Mouse (Mus musculus) C2C12 (cell line): ENCODE results near the gene Olfr1247. TPM values are rescaled to one million over a fixed set of nuclear protein-coding genes. Genes with fewer than 3 reads are reported as not detected.
"Not testable (repeated sequence)": the region's sequence is repeated elsewhere in the genome, so short reads cannot be mapped to it uniquely, and the experiment has no call there.

ENCODE experiments used
- H3K27me3 ChIP-seq: one replicate; pipeline ENCODE4 v1.6.1; 2011; ENCODE audit not compliant: control insufficient read depth, insufficient read depth, insufficient read length
- H3K36me3 ChIP-seq: one replicate; pipeline ENCODE4 v1.6.1; 2011; ENCODE audit not compliant: control insufficient read depth, insufficient read depth
- H3K4me3 ChIP-seq: one replicate; pipeline ENCODE4 v1.5.1; 2011; ENCODE audit warnings: mild to moderate bottlenecking, control low read depth; ENCODE audit not compliant: poor library complexity, insufficient read depth, severe bottlenecking
- H3K79me2 ChIP-seq: one replicate; pipeline ENCODE4 v1.6.1; 2011; ENCODE audit not compliant: control insufficient read depth, insufficient read depth
- H3K79me3 ChIP-seq: one replicate; pipeline ENCODE4 v1.6.1; 2011; ENCODE audit warnings: low read depth, control low read depth
- H3ac ChIP-seq: one replicate; pipeline ENCODE3; 2011; ENCODE audit warnings: low read depth; ENCODE audit not compliant: control insufficient read depth, insufficient read length
- CEBPB ChIP-seq: IDR thresholded peaks from one replicate; pipeline ENCODE4 v1.6.1; 2011; ENCODE audit warnings: low read depth, mild to moderate bottlenecking, control low read depth, moderate library complexity
- CTCF ChIP-seq: IDR thresholded peaks from one replicate; pipeline ENCODE4 v1.5.1; 2011; ENCODE audit not compliant: control insufficient read depth, insufficient read depth, insufficient read length
- FOSL1 ChIP-seq: IDR thresholded peaks from one replicate; pipeline ENCODE4 v1.8.0; 2011; ENCODE audit warnings: mild to moderate bottlenecking, low read length; ENCODE audit not compliant: poor library complexity, insufficient read depth, severe bottlenecking
- MAX ChIP-seq: IDR thresholded peaks from one replicate; pipeline ENCODE4 v1.6.1; 2011; ENCODE audit warnings: mild to moderate bottlenecking, control low read depth
- MYOD1 ChIP-seq: IDR thresholded peaks from one replicate; pipeline ENCODE4 v1.6.1; 2011; ENCODE audit warnings: low read depth; ENCODE audit not compliant: control insufficient read depth, insufficient read length
- MYOG ChIP-seq: IDR thresholded peaks from one replicate; pipeline ENCODE4 v1.6.1; 2011; ENCODE audit not compliant: control insufficient read depth, insufficient read length; ENCODE audit errors: extremely low read depth
- USF1 ChIP-seq: IDR thresholded peaks from one replicate; pipeline ENCODE4 v1.6.1; 2011; ENCODE audit warnings: low read depth, mild to moderate bottlenecking, control low read depth, moderate library complexity
- long read RNA-seq, 2 experiments: library from polyadenylated mRNA; unstranded; transcript quantifications; one replicate each; pipeline ENCODE4 v2.0.0; 2019 to 2020
- polyA plus RNA-seq: library from polyadenylated mRNA; unstranded; fragments of >200 nt; fragmentation: generic; extraction: Trizol; gene quantifications from one replicate; pipeline ENCODE4 v1.2.1, GENCODE M21; 2012; ENCODE audit warnings: missing spikeins

Gene Olfr1247
- not detected for polyA plus RNA-seq
- long read RNA-seq, experiment 1 = 0 reads
- long read RNA-seq, experiment 2 = 0 reads

DNA sequence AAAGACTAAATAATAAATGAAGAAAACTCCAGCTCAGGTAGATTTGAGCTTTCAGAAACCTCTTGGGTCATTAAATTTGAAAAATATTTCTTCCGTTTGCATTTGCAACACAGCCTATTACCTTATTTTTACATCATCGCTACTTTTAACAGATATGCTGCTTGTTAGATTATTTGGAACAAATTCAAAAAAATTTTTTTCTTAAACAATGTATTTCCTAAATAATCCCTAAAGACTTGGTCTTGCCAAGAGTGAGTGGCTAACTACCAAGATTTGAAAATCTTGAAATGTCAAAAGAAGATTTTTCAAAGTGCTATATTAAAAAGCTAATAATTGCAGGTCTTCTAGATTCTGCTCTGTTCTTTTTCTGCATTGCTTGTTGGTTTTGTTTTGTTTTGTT is at the start of gene Olfr1247:
Olfr1247 (minus strand) TSS at position 101 of the 400 bp plus-strand sequence.
- H3K36me3 ChIP-seq = no peaks in the 10 kb centered on the region
- no peak for TF ChIP-seq FOSL1
- TF ChIP-seq CEBPB = no peak
- no peak for TF ChIP-seq USF1
- TF ChIP-seq CTCF = no peak
- TF ChIP-seq MYOD1 = no peak
- TF ChIP-seq MYOG = no peak
- no peak for TF ChIP-seq MAX

DNA sequence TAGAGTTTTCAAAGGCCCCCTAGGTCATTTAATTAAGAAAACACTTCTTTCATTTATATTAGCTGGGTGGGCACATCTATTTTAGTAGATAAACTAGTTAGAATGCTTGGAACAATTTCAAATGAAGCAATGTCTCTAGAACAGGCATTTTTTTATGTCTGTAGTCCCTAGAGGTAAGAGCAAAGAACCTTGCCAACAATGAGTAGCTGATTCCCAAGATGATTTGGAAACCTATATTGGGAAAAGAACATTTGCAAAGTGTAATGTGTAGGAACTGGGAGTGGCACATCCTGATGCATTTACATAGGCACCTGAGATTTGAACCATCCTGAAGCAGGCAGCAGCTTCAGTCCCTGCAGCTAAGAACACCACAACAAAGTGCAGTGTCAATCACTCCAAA is 47.4 kb upstream of the Olfr1247 start, which contains the start of gene Olfr1250:
Olfr1250 (minus strand) TSS at position 101 of the 400 bp plus-strand sequence.
- Histone ChIP-seq H3K79me3 (no peaks in the 10 kb centered on the region), H3K4me3 (no peak within 1 kb of the TSS), H3K36me3 (no peaks in the 10 kb centered on the region), H3ac (no peak within 1 kb of the TSS), H3K27me3 (no peaks in the 10 kb centered on the region), H3K79me2 (no peaks in the 10 kb centered on the region)
- no peak for TF ChIP-seq CEBPB
- TF ChIP-seq CTCF = no peak
- TF ChIP-seq MYOG = no peak
- TF ChIP-seq USF1 = no peak
- no peak for TF ChIP-seq MYOD1
- no peak for TF ChIP-seq MAX
- TF ChIP-seq FOSL1 = no peak

More for the DNA sequence above, at the start of gene Olfr1247:
- no peaks in the 10 kb centered on the region for H3K79me3 ChIP-seq
- H3K79me2 ChIP-seq = no peaks in the 10 kb centered on the region
- H3K4me3 ChIP-seq = no peak within 1 kb of the TSS
- H3ac ChIP-seq = no peak within 1 kb of the TSS
- H3K27me3 ChIP-seq = no peaks in the 10 kb centered on the region

DNA sequence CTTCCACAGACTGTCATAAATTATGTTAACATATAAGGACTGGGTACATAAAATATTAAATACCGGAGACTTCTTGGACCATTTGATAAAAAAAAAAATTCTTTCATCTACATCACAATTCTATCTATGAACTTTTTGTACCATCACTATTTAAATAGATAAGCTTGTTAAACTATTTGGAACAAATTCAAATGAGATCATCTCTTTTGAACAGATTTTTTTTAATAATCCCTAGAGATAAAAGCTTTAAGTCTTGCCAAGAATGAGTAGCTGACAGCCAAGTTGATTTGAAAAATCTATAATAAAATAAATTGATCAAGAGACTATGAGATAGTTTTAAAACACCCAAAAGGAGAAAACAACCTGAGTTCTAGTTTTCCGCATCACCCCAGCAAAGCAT is 21.0 kb upstream of the Olfr1247 start, which contains the start of gene Olfr1249:
Olfr1249 (minus strand) TSS at position 101 of the 400 bp plus-strand sequence.
- TF ChIP-seq FOSL1 = no peak
- TF ChIP-seq MAX = no peak
- no peak for TF ChIP-seq CTCF
- TF ChIP-seq CEBPB = no peak
- no peak for TF ChIP-seq MYOG
- Histone ChIP-seq H3K36me3 (no peaks in the 10 kb centered on the region), H3K27me3 (no peaks in the 10 kb centered on the region), H3ac (no peak within 1 kb of the TSS), H3K79me3 (no peaks in the 10 kb centered on the region), H3K79me2 (no peaks in the 10 kb centered on the region), H3K4me3 (no peak within 1 kb of the TSS)

DNA sequence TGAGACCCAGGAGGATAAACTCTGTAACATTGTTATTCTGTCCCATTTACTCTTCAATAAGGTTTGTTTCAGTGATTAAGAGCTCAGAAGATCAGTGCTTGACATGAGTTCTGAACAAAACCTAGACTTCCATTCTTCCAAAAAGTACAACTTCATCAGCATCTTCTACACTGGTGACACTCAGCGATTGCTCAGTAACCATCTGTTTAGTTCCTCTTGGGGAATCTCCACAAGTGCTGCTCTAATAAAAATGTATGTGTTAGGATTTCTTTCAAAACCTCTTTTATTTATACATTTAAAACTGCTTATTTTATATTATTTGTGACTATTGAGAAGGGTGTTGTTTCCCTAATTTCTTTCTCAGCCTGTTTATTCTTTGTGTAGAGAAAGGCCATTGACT is 4.2 kb upstream of the Olfr1247 start, which contains the start of gene Olfr1248:
Olfr1248 (minus strand) TSS at position 101 of the 400 bp plus-strand sequence.
- not testable (repeated sequence) for H3K36me3 ChIP-seq, H3K79me2 ChIP-seq, H3K79me3 ChIP-seq, H3K27me3 ChIP-seq, H3ac ChIP-seq, H3K4me3 ChIP-seq

DNA sequence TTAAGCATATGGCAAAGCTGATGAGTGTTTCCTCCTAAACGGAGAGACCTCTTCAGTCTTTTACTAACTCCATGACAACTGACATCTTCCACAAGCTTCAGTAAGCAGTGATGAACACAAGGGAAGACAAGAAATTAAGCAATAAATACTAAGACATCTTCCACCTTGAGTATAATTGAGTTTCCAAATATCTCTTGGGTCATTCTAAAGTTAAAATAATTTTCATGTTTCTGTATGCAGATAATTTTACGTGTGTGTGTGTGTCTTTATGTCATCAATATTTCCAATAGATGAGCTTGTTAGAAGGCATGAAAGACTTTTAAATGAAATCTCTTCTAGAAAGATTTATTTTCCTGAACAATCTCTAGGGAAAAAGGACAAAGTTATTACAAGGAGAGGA is 20.9 kb downstream of the Olfr1247 start, which contains the start of gene Olfr1246:
Olfr1246 (minus strand) TSS at position 101 of the 400 bp plus-strand sequence.
- H3K27me3 ChIP-seq = no peaks in the 10 kb centered on the region
- no peaks in the 10 kb centered on the region for H3K79me3 ChIP-seq
- no peaks in the 10 kb centered on the region for H3K79me2 ChIP-seq
- TF ChIP-seq MAX (no peak), CTCF (no peak), MYOD1 (no peak), MYOG (no peak), USF1 (no peak), CEBPB (no peak), FOSL1 (no peak)
- no peak within 1 kb of the TSS for H3ac ChIP-seq
- no peaks in the 10 kb centered on the region for H3K36me3 ChIP-seq
- H3K4me3 ChIP-seq = no peak within 1 kb of the TSS

DNA sequence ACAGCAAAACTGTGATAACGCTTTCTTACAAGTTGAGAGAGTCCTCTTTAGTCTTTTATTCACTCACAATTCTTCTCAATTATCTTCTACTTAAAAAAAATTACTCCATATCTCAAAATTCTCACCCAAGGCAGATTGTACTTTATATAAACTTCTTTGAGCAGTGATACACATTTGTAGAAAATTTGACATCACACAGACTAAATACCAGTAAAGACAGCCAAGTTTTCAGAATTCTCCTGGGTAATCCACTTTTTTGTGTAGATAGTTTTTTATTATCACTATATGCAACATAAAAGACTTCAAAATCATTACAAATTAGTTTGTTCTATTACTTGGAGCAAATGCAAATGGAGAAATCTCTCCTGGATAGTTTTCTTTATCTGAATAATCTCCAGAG is 35.6 kb downstream of the Olfr1247 start, which contains the start of gene Olfr1245:
Olfr1245 (minus strand) TSS at position 101 of the 400 bp plus-strand sequence.
- Histone ChIP-seq H3K79me2 (no peaks in the 10 kb centered on the region), H3K79me3 (no peaks in the 10 kb centered on the region), H3K27me3 (no peaks in the 10 kb centered on the region), H3ac (no peak within 1 kb of the TSS), H3K36me3 (no peaks in the 10 kb centered on the region), H3K4me3 (no peak within 1 kb of the TSS)
- TF ChIP-seq MYOG = no peak
- no peak for TF ChIP-seq MAX
- TF ChIP-seq CTCF = no peak
- TF ChIP-seq MYOD1 = no peak
- no peak for TF ChIP-seq USF1
- TF ChIP-seq FOSL1 = no peak
- TF ChIP-seq CEBPB = no peak

DNA sequence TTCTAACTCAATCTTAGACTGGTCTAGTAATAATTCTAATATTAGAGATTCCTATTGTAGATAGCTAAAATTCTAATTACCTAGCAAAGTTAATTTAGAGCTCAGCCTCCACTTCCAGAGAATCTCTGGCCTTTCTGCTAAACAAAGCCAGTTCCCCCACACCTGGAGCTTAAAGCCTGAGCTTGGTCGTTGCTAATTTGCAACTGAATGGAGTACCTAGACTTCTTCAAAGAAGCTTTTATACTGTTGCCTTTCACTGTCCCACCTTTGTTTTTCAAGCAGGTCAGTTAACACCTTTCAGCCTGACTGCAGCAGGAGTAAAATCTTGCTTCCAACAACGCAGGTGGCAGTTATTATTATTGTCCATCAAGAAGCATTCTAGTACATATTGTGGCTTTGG is 51.2 kb downstream of the Olfr1247 start:
- not testable (repeated sequence) for H3ac ChIP-seq, H3K36me3 ChIP-seq, H3K79me2 ChIP-seq, H3K27me3 ChIP-seq, H3K4me3 ChIP-seq, H3K79me3 ChIP-seq

Other genes with a start within 250 kb of the Olfr1247 start
- gene Olfr1234, start 249.3 kb downstream of the Olfr1247 start, polyA plus RNA-seq = not detected
- not detected for gene Olfr1238, start 204.5 kb downstream of the Olfr1247 start, polyA plus RNA-seq
- not detected for gene Olfr1239, start 193.7 kb downstream of the Olfr1247 start, polyA plus RNA-seq
- gene Olfr1240, start 171.1 kb downstream of the Olfr1247 start, polyA plus RNA-seq = not detected
- not detected for gene Olfr1241, start 127.0 kb downstream of the Olfr1247 start, polyA plus RNA-seq
- gene Olfr1242, start 115.8 kb downstream of the Olfr1247 start, polyA plus RNA-seq = not detected
- not detected for gene Olfr1243, start 82.6 kb downstream of the Olfr1247 start, polyA plus RNA-seq
- gene Olfr1245, start 35.7 kb downstream of the Olfr1247 start, polyA plus RNA-seq = not detected
- gene Olfr1246, start 21.0 kb downstream of the Olfr1247 start, polyA plus RNA-seq = not detected
- gene Olfr1248, start 4.1 kb upstream of the Olfr1247 start, polyA plus RNA-seq = not detected
- gene Olfr1249, start 20.9 kb upstream of the Olfr1247 start, polyA plus RNA-seq = not detected
- gene Olfr1250, start 47.3 kb upstream of the Olfr1247 start, polyA plus RNA-seq = 0.04 TPM
- gene Olfr1251, start 57.8 kb upstream of the Olfr1247 start, polyA plus RNA-seq = 0.13 TPM
- not detected for gene Olfr1252, start 110.9 kb upstream of the Olfr1247 start, polyA plus RNA-seq
- not detected for gene Olfr1253, start 143.0 kb upstream of the Olfr1247 start, polyA plus RNA-seq
- not detected for gene Olfr1254, start 179.5 kb upstream of the Olfr1247 start, polyA plus RNA-seq
- not detected for gene Olfr1255, start 197.9 kb upstream of the Olfr1247 start, polyA plus RNA-seq
- not detected for gene Olfr1256, start 227.4 kb upstream of the Olfr1247 start, polyA plus RNA-seq
- gene Olfr48, start 234.1 kb upstream of the Olfr1247 start, polyA plus RNA-seq = not detected